Mouse (Mus musculus): ENCODE measurements around the gene Vwa1. TPM values are rescaled to one million over a fixed set of nuclear protein-coding genes. Genes with fewer than 3 reads are reported as not detected.
A peak's percentile ranks its signal among the peaks of the same experiment; 100 is the strongest.
"Not testable (repeated sequence)": the region's sequence is repeated elsewhere in the genome, so short reads cannot be mapped to it uniquely, and the experiment has no call there.

The Vwa1 gene
- polyA plus RNA-seq, 1 experiment from 2014 or later, result 9.9 TPM

DNA sequence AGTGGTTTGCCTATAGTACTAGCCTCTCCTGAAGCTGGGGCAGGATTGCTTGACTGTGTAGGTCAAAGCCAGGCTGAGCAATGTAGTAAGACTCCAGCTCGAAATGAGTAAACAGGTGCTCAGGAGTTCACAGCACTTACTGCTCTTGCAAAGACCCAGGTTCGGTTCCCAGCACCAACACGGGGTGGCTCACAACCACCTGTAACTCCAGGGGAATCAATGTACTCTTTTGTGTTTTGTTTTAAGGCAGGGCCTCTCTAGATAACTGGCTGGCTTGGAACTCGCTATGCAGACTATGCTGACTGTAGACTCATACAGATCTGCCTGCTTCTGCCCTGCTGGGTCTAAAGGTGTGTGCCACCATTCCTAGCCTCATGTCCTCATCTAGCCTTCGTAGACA is 31.8 kb downstream of the Vwa1 start:
- no peaks in the 10 kb centered on the region for H3K4me1 ChIP-seq (ENCODE audit: control insufficient read depth, insufficient read depth, low read length)
- no peak overlapping the region for H3K4me3 ChIP-seq (ENCODE audit: low read depth, low read length)
- ATAC-seq (ENCODE audit: low FRiP score) (no peak), DNase-seq (ENCODE audit: low spot score, missing footprints) (no peak)
- H3K27me3 ChIP-seq (ENCODE audit: control insufficient read depth, insufficient read depth, low read length), result no peaks in the 10 kb centered on the region
- no peak overlapping the region for H3K9ac ChIP-seq (ENCODE audit: low read length)
- H3K9me3 ChIP-seq (ENCODE audit: control insufficient read depth, low read length), result no peaks in the 10 kb centered on the region
- 92% methylated on average over 5 of the region's 5 CpGs for WGBS
- H3K27ac ChIP-seq (ENCODE audit: low read depth, low read length), result no peak overlapping the region
- peaks cover 22% of the 10 kb centered on the region for H3K36me3 ChIP-seq (ENCODE audit: control insufficient read depth, insufficient read depth, low read length)
- no peak overlapping the region for H3K4me2 ChIP-seq

DNA sequence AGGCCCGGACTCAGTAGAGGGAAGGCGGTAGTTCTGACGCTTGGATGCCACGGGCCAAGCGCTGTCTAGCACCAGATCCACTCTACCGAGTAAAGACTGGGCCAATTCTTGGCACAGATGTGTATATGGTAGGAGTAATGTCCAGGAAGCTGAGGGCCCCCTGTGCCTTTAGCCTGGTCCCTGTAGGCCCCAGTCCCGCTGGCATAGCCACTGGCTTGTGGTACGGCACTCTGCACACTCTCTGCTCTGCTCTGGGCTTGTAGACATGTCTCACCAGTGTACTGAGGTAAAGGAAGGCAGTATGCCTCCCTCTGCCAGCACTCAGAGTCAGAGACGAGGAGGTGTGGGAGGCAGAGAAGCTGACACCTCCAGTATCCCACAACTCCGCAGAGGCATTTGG is 33.8 kb downstream of the Vwa1 start:
- peaks cover 11% of the 10 kb centered on the region for H3K36me3 ChIP-seq (ENCODE audit: control insufficient read depth, insufficient read depth, low read length)

GRCm38 (mm10) chr4:155739741-155740636 is 34.5 kb downstream of the Vwa1 start:
- no peaks in the 10 kb centered on the region for H3K9me3 ChIP-seq (ENCODE audit: control insufficient read depth, low read length)
- WGBS, result 88% methylated on average over 37 of the region's 37 CpGs
- H3K27ac ChIP-seq (ENCODE audit: low read depth, low read length), result no peak overlapping the region
- H3K4me3 ChIP-seq (ENCODE audit: low read depth, low read length), result no peak overlapping the region
- peaks cover 8% of the 10 kb centered on the region for H3K36me3 ChIP-seq (ENCODE audit: control insufficient read depth, insufficient read depth, low read length)
- ATAC-seq (ENCODE audit: low FRiP score) (no peak; the same call in 1 of the 2 replicates), DNase-seq (ENCODE audit: low spot score, missing footprints) (no peak)
- peaks cover 11% of the 10 kb centered on the region for H3K4me1 ChIP-seq (ENCODE audit: control insufficient read depth, insufficient read depth, low read length)
- H3K4me2 ChIP-seq, result no peak overlapping the region
- no peak overlapping the region for H3K9ac ChIP-seq (ENCODE audit: low read length)
- no peaks in the 10 kb centered on the region for H3K27me3 ChIP-seq (ENCODE audit: control insufficient read depth, insufficient read depth, low read length)

More for the DNA sequence above, 33.8 kb downstream of the Vwa1 start:
- not testable (repeated sequence) for H3K9ac ChIP-seq (ENCODE audit: low read length); DNase-seq (ENCODE audit: low spot score, missing footprints); H3K4me3 ChIP-seq (ENCODE audit: low read depth, low read length); H3K4me2 ChIP-seq; H3K9me3 ChIP-seq (ENCODE audit: control insufficient read depth, low read length); H3K4me1 ChIP-seq (ENCODE audit: control insufficient read depth, insufficient read depth, low read length); H3K27me3 ChIP-seq (ENCODE audit: control insufficient read depth, insufficient read depth, low read length); ATAC-seq (ENCODE audit: low FRiP score); H3K27ac ChIP-seq (ENCODE audit: low read depth, low read length)
- WGBS, result 93% methylated on average over 10 of the region's 10 CpGs

DNA sequence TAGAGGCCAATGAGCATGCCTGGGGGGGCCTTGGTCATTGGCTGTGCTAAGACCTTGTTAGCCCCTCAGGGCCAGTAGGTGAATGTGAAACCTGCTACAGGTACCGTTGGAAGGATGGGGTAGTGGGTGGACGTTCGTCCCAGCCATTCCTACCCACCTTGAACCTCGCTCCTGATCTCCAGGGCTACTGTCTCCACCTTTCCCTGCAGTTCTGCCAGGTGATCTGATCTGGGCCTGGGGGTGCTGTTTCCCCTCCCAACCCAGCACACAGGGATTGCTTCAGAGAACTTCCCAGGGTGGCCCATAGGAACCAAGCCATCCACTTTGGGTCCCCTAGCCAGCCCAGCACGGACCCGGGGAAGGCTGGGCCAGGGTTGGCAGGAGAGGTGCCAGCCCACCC is 35.3 kb downstream of the Vwa1 start:
- no peak overlapping the region for H3K9ac ChIP-seq (ENCODE audit: low read length)
- 89% methylated on average over 6 of the region's 6 CpGs for WGBS
- H3K4me3 ChIP-seq (ENCODE audit: low read depth, low read length), result no peak overlapping the region
- no peak for DNase-seq (ENCODE audit: low spot score, missing footprints)
- no peak overlapping the region for H3K4me2 ChIP-seq
- ATAC-seq (ENCODE audit: low FRiP score), result no peak
- H3K36me3 ChIP-seq (ENCODE audit: control insufficient read depth, insufficient read depth, low read length), result peaks cover 2% of the 10 kb centered on the region; the same call in 1 of the 2 replicates
- H3K27ac ChIP-seq (ENCODE audit: low read depth, low read length), result no peak overlapping the region
- no peaks in the 10 kb centered on the region for H3K9me3 ChIP-seq (ENCODE audit: control insufficient read depth, low read length)
- H3K4me1 ChIP-seq (ENCODE audit: control insufficient read depth, insufficient read depth, low read length), result peaks cover 12% of the 10 kb centered on the region
- H3K27me3 ChIP-seq (ENCODE audit: control insufficient read depth, insufficient read depth, low read length), result no peaks in the 10 kb centered on the region

GRCm38 (mm10) chr4:155738262-155738661 is 36.2 kb downstream of the Vwa1 start:
- peaks cover 2% of the 10 kb centered on the region; the same call in 1 of the 2 replicates for H3K36me3 ChIP-seq (ENCODE audit: control insufficient read depth, insufficient read depth, low read length)
- H3K4me1 ChIP-seq (ENCODE audit: control insufficient read depth, insufficient read depth, low read length), result peaks cover 18% of the 10 kb centered on the region
- H3K4me3 ChIP-seq (ENCODE audit: low read depth, low read length), result no peak overlapping the region
- no peak for ATAC-seq (ENCODE audit: low FRiP score)
- H3K4me2 ChIP-seq, result no peak overlapping the region
- no peaks in the 10 kb centered on the region for H3K9me3 ChIP-seq (ENCODE audit: control insufficient read depth, low read length)
- DNase-seq (ENCODE audit: low spot score, missing footprints), result no peak
- WGBS, result 72% methylated on average over 8 of the region's 8 CpGs
- no peaks in the 10 kb centered on the region for H3K27me3 ChIP-seq (ENCODE audit: control insufficient read depth, insufficient read depth, low read length)
- H3K27ac ChIP-seq (ENCODE audit: low read depth, low read length), result no peak overlapping the region
- no peak overlapping the region for H3K9ac ChIP-seq (ENCODE audit: low read length)

DNA sequence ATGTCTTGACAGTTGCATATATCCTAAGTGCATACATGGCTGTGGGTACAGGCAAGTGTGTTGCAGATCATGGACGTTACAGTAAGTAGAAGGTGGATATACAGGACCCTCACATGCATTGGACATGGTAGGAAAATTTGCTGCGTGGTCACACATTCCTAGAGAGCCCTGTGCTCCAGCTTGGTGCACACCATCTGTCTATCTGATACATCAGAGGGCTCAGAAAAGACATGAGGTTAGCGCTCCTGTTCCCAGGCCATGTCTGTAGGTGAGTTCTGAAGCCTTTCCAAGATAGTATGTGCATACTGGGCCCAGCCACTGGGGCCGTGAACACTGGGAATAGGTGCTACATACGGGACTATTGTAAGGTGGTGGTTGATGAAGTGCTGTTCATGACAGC is 38.1 kb downstream of the Vwa1 start:
- 93% methylated on average over 5 of the region's 5 CpGs for WGBS
- no peak overlapping the region for H3K4me2 ChIP-seq
- H3K4me1 ChIP-seq (ENCODE audit: control insufficient read depth, insufficient read depth, low read length), result peaks cover 18% of the 10 kb centered on the region
- H3K9ac ChIP-seq (ENCODE audit: low read length), result no peak overlapping the region
- no peak overlapping the region for H3K27ac ChIP-seq (ENCODE audit: low read depth, low read length)
- DNase-seq (ENCODE audit: low spot score, missing footprints), result no peak
- no peaks in the 10 kb centered on the region for H3K9me3 ChIP-seq (ENCODE audit: control insufficient read depth, low read length)
- no peak overlapping the region for H3K4me3 ChIP-seq (ENCODE audit: low read depth, low read length)
- H3K36me3 ChIP-seq (ENCODE audit: control insufficient read depth, insufficient read depth, low read length), result peaks cover 2% of the 10 kb centered on the region; the same call in 1 of the 2 replicates
- H3K27me3 ChIP-seq (ENCODE audit: control insufficient read depth, insufficient read depth, low read length), result no peaks in the 10 kb centered on the region
- no peak for ATAC-seq (ENCODE audit: low FRiP score)

DNA sequence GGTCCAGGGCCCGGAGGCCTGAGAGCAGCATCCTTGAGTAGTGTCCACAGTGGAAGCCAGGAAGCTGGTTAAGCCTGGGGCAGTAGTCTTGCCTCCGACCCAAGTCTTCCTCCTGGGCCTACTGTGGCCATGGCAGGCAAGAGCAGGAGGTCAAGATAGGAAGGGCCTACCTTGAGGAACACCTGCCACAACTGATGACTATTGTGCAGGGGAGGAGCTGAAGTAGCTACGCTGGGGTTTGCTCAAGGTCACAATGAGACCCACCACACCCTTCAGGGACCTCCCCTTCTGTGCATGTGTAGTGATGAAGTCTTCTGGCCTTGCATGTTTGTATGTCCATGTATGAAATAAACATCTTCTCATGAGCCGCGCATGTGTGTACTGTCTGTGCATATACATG is 38.7 kb downstream of the Vwa1 start:
- DNase-seq (ENCODE audit: low spot score, missing footprints), result no peak
- ATAC-seq (ENCODE audit: low FRiP score), result no peak
- Histone ChIP-seq H3K4me1 (ENCODE audit: control insufficient read depth, insufficient read depth, low read length) (peaks cover 18% of the 10 kb centered on the region), H3K27me3 (ENCODE audit: control insufficient read depth, insufficient read depth, low read length) (no peaks in the 10 kb centered on the region), H3K36me3 (ENCODE audit: control insufficient read depth, insufficient read depth, low read length) (peaks cover 2% of the 10 kb centered on the region; the same call in 1 of the 2 replicates), H3K27ac (ENCODE audit: low read depth, low read length) (no peak overlapping the region; the same call in 1 of the 2 replicates), H3K4me2 (peak overlapping the region; percentile 94), H3K4me3 (ENCODE audit: low read depth, low read length) (peak overlapping the region; percentile 80), H3K9ac (ENCODE audit: low read length) (peak overlapping the region; percentile 88), H3K9me3 (ENCODE audit: control insufficient read depth, low read length) (no peaks in the 10 kb centered on the region)
- 69% methylated on average over 5 of the region's 5 CpGs for WGBS

- Histone ChIP-seq H3K4me2 (peak overlapping the region; percentile 94), H3K27me3 (ENCODE audit: control insufficient read depth, insufficient read depth, low read length) (no peaks in the 10 kb centered on the region), H3K9ac (ENCODE audit: low read length) (peak overlapping the region; percentile 88), H3K9me3 (ENCODE audit: control insufficient read depth, low read length) (no peaks in the 10 kb centered on the region), H3K4me1 (ENCODE audit: control insufficient read depth, insufficient read depth, low read length) (peaks cover 18% of the 10 kb centered on the region), H3K36me3 (ENCODE audit: control insufficient read depth, insufficient read depth, low read length) (peaks cover 2% of the 10 kb centered on the region; the same call in 1 of the 2 replicates), H3K27ac (ENCODE audit: low read depth, low read length) (peak overlapping the region; percentile 84), H3K4me3 (ENCODE audit: low read depth, low read length) (peak overlapping the region; percentile 80)
- peak; percentile 93 for DNase-seq (ENCODE audit: low spot score, missing footprints)
- 0% methylated on average over 64 of the region's 79 CpGs for WGBS
- ATAC-seq (ENCODE audit: low FRiP score), result peak; percentile 77
These were observed 39.4 kb downstream of the Vwa1 start for GRCm38 (mm10) chr4:155734951-155735702.

Measured in midbrain, embryonic 11.5 days (tissue).